Comparison of ENCODE assay signal across 9 mouse cellular contexts in genomic region chr9:44134851-44135730, GRCm38 (mm10). TPM values are rescaled to one million over a fixed set of nuclear protein-coding genes. Genes with fewer than 3 reads are reported as not detected.
DNase-seq lines count a peak whose midpoint lies in the region; ATAC-seq and TF ChIP-seq lines count a peak whose summit lies in the region.
"Had no signal": no experiment of that assay in that cellular context is flagged by ENCODE, and none has a peak within 500 bp of the region (broad histone marks: within the 10 kb centered on the region; RNA-seq: fewer than 3 reads in every experiment).

No protein-coding gene starts in this region.

- H3K27ac ChIP-seq in embryonic facial prominence, embryonic 11.5 days (replicated peaks; ENCODE audit: low read depth, low read length) = no peak overlapping the region
- H3K27ac ChIP-seq in heart, embryonic 15.5 days = peak overlapping the region; percentile 96
- H3K27ac ChIP-seq in kidney, postnatal 0 days = peak overlapping the region; percentile 88
- no peak overlapping the region for H3K27ac ChIP-seq in thymus, adult 2 months (ENCODE audit: control insufficient read depth, insufficient read depth, low read length)

- peaks cover 8% of the 10 kb centered on the region for H3K4me1 ChIP-seq in embryonic facial prominence, embryonic 11.5 days (ENCODE audit: control insufficient read depth, insufficient read depth, low read length)
- H3K4me1 ChIP-seq in heart, embryonic 15.5 days (replicated peaks) = peaks cover 83% of the 10 kb centered on the region
- H3K4me1 ChIP-seq in kidney, postnatal 0 days (replicated peaks; ENCODE audit: insufficient read depth, low read length) = peaks cover 29% of the 10 kb centered on the region
- peaks cover 32% of the 10 kb centered on the region for H3K4me1 ChIP-seq in thymus, adult 2 months (replicated peaks; ENCODE audit: control insufficient read depth, insufficient read depth, low read length)

- TF ChIP-seq CTCF in kidney, postnatal 0 days (IDR thresholded peaks at IDR 0.05; ENCODE audit: low read depth) = no peak
- TF ChIP-seq CTCF in thymus, adult 2 months (IDR thresholded peaks at IDR 0.05; ENCODE audit: borderline replicate concordance, control insufficient read depth, extremely low read depth, insufficient read depth, low read length, poor library complexity) = no peak

- peak overlapping the region; percentile 60 for H3K9ac ChIP-seq in embryonic facial prominence, embryonic 11.5 days (replicated peaks; ENCODE audit: low read length)
- peak overlapping the region; percentile 89 for H3K9ac ChIP-seq in heart, embryonic 15.5 days
- peak overlapping the region; percentile 69 for H3K9ac ChIP-seq in kidney, postnatal 0 days (ENCODE audit: low read depth, low read length)

- peak; percentile 62 for DNase-seq in 3134 (ENCODE audit: extremely low read depth, insufficient read length, low spot score)
- DNase-seq in MN1 (ENCODE audit: low spot score) = peak; percentile 86
- DNase-seq in embryonic facial prominence, embryonic 11.5 days (ENCODE audit: low spot score) = peak; percentile 18
- peak; percentile 62 for DNase-seq in kidney, postnatal 0 days (ENCODE audit: low spot score)
- peak; percentile 59 for DNase-seq in thymus, adult 2 months
- no peak for DNase-seq in embryo, embryonic 9.5 days (ENCODE audit: extremely low spot score)

- peaks cover 25% of the 10 kb centered on the region for H3K27me3 ChIP-seq in embryonic facial prominence, embryonic 11.5 days (ENCODE audit: control insufficient read depth, insufficient read depth, low read length)
- H3K27me3 ChIP-seq in heart, embryonic 15.5 days = no peaks in the 10 kb centered on the region
- no peaks in the 10 kb centered on the region for H3K27me3 ChIP-seq in kidney, postnatal 0 days (ENCODE audit: insufficient read depth, low read length)
- H3K27me3 ChIP-seq in thymus, adult 2 months (ENCODE audit: control insufficient read depth, insufficient read depth, low read length) = peaks cover 13% of the 10 kb centered on the region; the same call in 1 of the 2 replicates

- no peaks in the 10 kb centered on the region for H3K36me3 ChIP-seq in embryonic facial prominence, embryonic 11.5 days (replicated peaks; ENCODE audit: control insufficient read depth, insufficient read depth, low read depth, low read length)
- H3K36me3 ChIP-seq in heart, embryonic 15.5 days = peaks cover 29% of the 10 kb centered on the region
- H3K36me3 ChIP-seq in kidney, postnatal 0 days (ENCODE audit: insufficient read depth, low read length) = 0 out of 2 replicates have a peak, but pooled peaks cover 11% of the 10 kb centered on the region
- no peaks in the 10 kb centered on the region for H3K36me3 ChIP-seq in thymus, adult 2 months (ENCODE audit: control insufficient read depth, insufficient read depth, low read length)

- 3% methylated on average over 49 of the region's 49 CpGs for WGBS in embryonic facial prominence, embryonic 11.5 days
- WGBS in heart, embryonic 15.5 days = under 1% methylated on average over 48 of the region's 49 CpGs
- 1% methylated on average over 45 of the region's 49 CpGs for WGBS in kidney, postnatal 0 days
- 4% methylated on average over 49 of the region's 49 CpGs for WGBS in thymus, adult 2 months

- H3K9me3 ChIP-seq in embryonic facial prominence, embryonic 11.5 days (replicated peaks; ENCODE audit: control insufficient read depth, low read length) = no peaks in the 10 kb centered on the region
- H3K9me3 ChIP-seq in heart, embryonic 15.5 days (replicated peaks) = no peaks in the 10 kb centered on the region
- no peaks in the 10 kb centered on the region for H3K9me3 ChIP-seq in kidney, postnatal 0 days (replicated peaks; ENCODE audit: low read length)

- ATAC-seq in embryonic facial prominence, embryonic 11.5 days (replicated peaks; ENCODE audit: insufficient number of reproducible peaks, low FRiP score, low TSS enrichment, low read depth) = no peak
- peak; percentile 34 for ATAC-seq in heart, embryonic 15.5 days (replicated peaks; ENCODE audit: insufficient number of reproducible peaks, insufficient read depth, low FRiP score, low read depth)
- ATAC-seq in kidney, postnatal 0 days (replicated peaks; ENCODE audit: low FRiP score, low read depth) = no peak
- ATAC-seq in megakaryocyte, adult 5-6 weeks (ENCODE audit: poor library complexity, severe bottlenecking) = peak; percentile 36; the same call in 1 of the 2 replicates

- peak overlapping the region; percentile 90 for H3K4me2 ChIP-seq in embryonic facial prominence, embryonic 11.5 days (ENCODE audit: low read depth, low read length)
- peak overlapping the region; percentile 74 for H3K4me2 ChIP-seq in heart, embryonic 15.5 days
- peak overlapping the region; percentile 81 for H3K4me2 ChIP-seq in kidney, postnatal 0 days (ENCODE audit: low read length)

- TF ChIP-seq POLR2A in thymus, adult 2 months (IDR thresholded peaks at IDR 0.05; ENCODE audit: control insufficient read depth, extremely low read depth, insufficient read depth, low read length, poor library complexity) = no peak

- H3K4me3 ChIP-seq in embryonic facial prominence, embryonic 11.5 days (ENCODE audit: low read depth, low read length) = peak overlapping the region; percentile 58
- H3K4me3 ChIP-seq in heart, embryonic 15.5 days = peak overlapping the region; percentile 83
- H3K4me3 ChIP-seq in kidney, postnatal 0 days (replicated peaks; ENCODE audit: low read depth, low read length) = peak overlapping the region; percentile 54
- H3K4me3 ChIP-seq in thymus, adult 2 months (ENCODE audit: control insufficient read depth, insufficient read depth, low read length) = peak overlapping the region; percentile 43

RNA-seq across cellular contexts. Expression of gene Mcam, which starts 0.8 kb away (rescaled TPM):
- polyA plus RNA-seq in embryonic facial prominence, embryonic 11.5 days (2014; fragmentation: Nextera tagmentation; extraction: Ambion mirVana) = 18.3 and 20.1 TPM in 2 replicates
- 93.4 and 102 TPM in 2 replicates for polyA plus RNA-seq in heart, embryonic 15.5 days (2015; fragmentation: Nextera tagmentation; extraction: Ambion mirVana)
- polyA plus RNA-seq in kidney, postnatal 0 days (2015; fragmentation: Nextera tagmentation; extraction: Ambion mirVana) = 46.3 and 46.6 TPM in 2 replicates
- 1.6 TPM in 2 replicates for total RNA-seq in megakaryocyte, adult 5-6 weeks (2015)
- 3.2 and 5.8 TPM in 2 replicates for total RNA-seq in megakaryocyte, adult 5-6 weeks (2017)
- polyA plus RNA-seq in thymus, adult 2 months (2012; rRNA removed) = 13.0 and 18.7 TPM in 2 replicates

RNA-seq across cellular contexts. Expression of gene Rnf26, which starts 21.8 kb away (rescaled TPM):
- polyA plus RNA-seq in embryonic facial prominence, embryonic 11.5 days (2014; fragmentation: Nextera tagmentation; extraction: Ambion mirVana) = 59.5 and 65.9 TPM in 2 replicates
- polyA plus RNA-seq in heart, embryonic 15.5 days (2015; fragmentation: Nextera tagmentation; extraction: Ambion mirVana) = 28.7 and 39.9 TPM in 2 replicates
- polyA plus RNA-seq in kidney, postnatal 0 days (2015; fragmentation: Nextera tagmentation; extraction: Ambion mirVana) = 46.6 and 49.7 TPM in 2 replicates
- 35.9 and 36.7 TPM in 2 replicates for total RNA-seq in megakaryocyte, adult 5-6 weeks (2015)
- 16.3 and 20.9 TPM in 2 replicates for total RNA-seq in megakaryocyte, adult 5-6 weeks (2017)
- polyA plus RNA-seq in thymus, adult 2 months (2012; rRNA removed) = 72.3 and 119 TPM in 2 replicates

RNA-seq across cellular contexts. Expression of gene Gm49380, which starts 21.8 kb away (rescaled TPM):
- 0.08 TPM in 1 of 2 replicates, not detected in the other for polyA plus RNA-seq in embryonic facial prominence, embryonic 11.5 days (2014; fragmentation: Nextera tagmentation; extraction: Ambion mirVana)
- 0.05 and 0.13 TPM in 2 replicates for polyA plus RNA-seq in heart, embryonic 15.5 days (2015; fragmentation: Nextera tagmentation; extraction: Ambion mirVana)
- not detected in 2 replicates for polyA plus RNA-seq in kidney, postnatal 0 days (2015; fragmentation: Nextera tagmentation; extraction: Ambion mirVana)
- total RNA-seq in megakaryocyte, adult 5-6 weeks (2015) = not detected in 2 replicates
- not detected in 2 replicates for total RNA-seq in megakaryocyte, adult 5-6 weeks (2017)
- not detected in 2 replicates for polyA plus RNA-seq in thymus, adult 2 months (2012; rRNA removed)
- total RNA-seq: common myeloid progenitor, adult 5-6 weeks had no signal

RNA-seq across cellular contexts. Expression of gene C1qtnf5, which starts 28.0 kb away (rescaled TPM):
- polyA plus RNA-seq in embryonic facial prominence, embryonic 11.5 days (2014; fragmentation: Nextera tagmentation; extraction: Ambion mirVana) = 0.53 and 0.56 TPM in 2 replicates
- polyA plus RNA-seq in heart, embryonic 15.5 days (2015; fragmentation: Nextera tagmentation; extraction: Ambion mirVana) = 3.8 TPM in 2 replicates
- 9.7 and 12.3 TPM in 2 replicates for polyA plus RNA-seq in kidney, postnatal 0 days (2015; fragmentation: Nextera tagmentation; extraction: Ambion mirVana)
- total RNA-seq in megakaryocyte, adult 5-6 weeks (2015) = 0.27 TPM in 1 of 2 replicates, not detected in the other
- total RNA-seq in megakaryocyte, adult 5-6 weeks (2017) = 0.40 TPM in 1 of 2 replicates, not detected in the other
- polyA plus RNA-seq in thymus, adult 2 months (2012; rRNA removed) = 3.4 and 5.0 TPM in 2 replicates
- total RNA-seq: common myeloid progenitor, adult 5-6 weeks had no signal

RNA-seq across cellular contexts. Expression of gene Mfrp, which starts 33.6 kb away (rescaled TPM):
- polyA plus RNA-seq in embryonic facial prominence, embryonic 11.5 days (2014; fragmentation: Nextera tagmentation; extraction: Ambion mirVana) = 0.17 and 0.32 TPM in 2 replicates
- not detected in 2 replicates for polyA plus RNA-seq in heart, embryonic 15.5 days (2015; fragmentation: Nextera tagmentation; extraction: Ambion mirVana)
- polyA plus RNA-seq in kidney, postnatal 0 days (2015; fragmentation: Nextera tagmentation; extraction: Ambion mirVana) = 0.11 and 0.16 TPM in 2 replicates
- not detected in 2 replicates for total RNA-seq in megakaryocyte, adult 5-6 weeks (2015)
- total RNA-seq in megakaryocyte, adult 5-6 weeks (2017) = 0.24 TPM in 1 of 2 replicates, not detected in the other
- 0.09 TPM in 1 of 2 replicates, not detected in the other for polyA plus RNA-seq in thymus, adult 2 months (2012; rRNA removed)
- total RNA-seq: common myeloid progenitor, adult 5-6 weeks had no signal

Comparison
In these comparisons a context has a peak if more than half of its experiments do, and no peak if none do; other contexts are left out.
1. ATAC-seq: peak in heart, embryonic 15.5 days (single experiment) and megakaryocyte, adult 5-6 weeks (single experiment); none in embryonic facial prominence, embryonic 11.5 days (single experiment) and kidney, postnatal 0 days (single experiment).
2. H3K27ac ChIP-seq: peak in heart, embryonic 15.5 days (single experiment) and kidney, postnatal 0 days (single experiment); none in embryonic facial prominence, embryonic 11.5 days (single experiment) and thymus, adult 2 months (single experiment).
3. Peak in every context shown above with its lines, with median percentiles within 50 percentile points of each other: H3K4me2 ChIP-seq, H3K4me3 ChIP-seq and H3K9ac ChIP-seq.